Mouse (Mus musculus): ENCODE data around the gene Clpsl2.

- TF ChIP-seq CTCF (IDR thresholded peaks at IDR 0.05; ENCODE audit: borderline replicate concordance, insufficient read depth, low read depth, low read length) (no peak), POLR2A (IDR thresholded peaks at IDR 0.05; ENCODE audit: borderline replicate concordance, insufficient read depth, low read length) (no peak)
These were observed 46.9 kb upstream of the Clpsl2 start for GRCm38 (mm10) chr17:28502196-28502821.
